Mouse (Mus musculus) limb, embryonic 14.5 days (tissue): ENCODE results near the gene Rnpep. TPM values are rescaled to one million over a fixed set of nuclear protein-coding genes. Genes with fewer than 3 reads are reported as not detected.
"Not testable (repeated sequence)": the region's sequence is repeated elsewhere in the genome, so short reads cannot be mapped to it uniquely, and the experiment has no call there.

Source experiments
- ATAC-seq: fragments of 200-750 bp; cut with Nextera tagmentation; 2 replicates; pipeline ENCODE4 v1.8.0; 2017; ENCODE audit warnings: low read depth, moderate number of reproducible peaks, moderate TSS enrichment; ENCODE audit not compliant: low FRiP score
- DNase-seq: peaks from one replicate; pipeline ENCODE4 v3.0.0-alpha.2; 2015; ENCODE audit warnings: low spot score
- H3K27ac ChIP-seq: fragments of 300-500 bp; sonication (generic); replicated peaks from 2 replicates; pipeline ENCODE4 v1.5.1; 2014; ENCODE audit warnings: low read depth, mild to moderate bottlenecking, low read length, moderate library complexity, mixed read lengths
- H3K27me3 ChIP-seq: fragments of 300-500 bp; sonication (generic); 2 replicates; pipeline ENCODE4 v1.6.1; 2014; ENCODE audit warnings: low read length, mixed read lengths; ENCODE audit not compliant: control insufficient read depth, insufficient read depth
- H3K36me3 ChIP-seq: fragments of 300-500 bp; sonication (generic); 2 replicates; pipeline ENCODE4 v1.6.1; 2014; ENCODE audit warnings: mild to moderate bottlenecking, low read length, moderate library complexity, mixed read lengths; ENCODE audit not compliant: control insufficient read depth, insufficient read depth
- H3K4me1 ChIP-seq: fragments of 300-500 bp; sonication (generic); 2 replicates; pipeline ENCODE4 v1.6.1; 2014; ENCODE audit warnings: antibody characterized with exemption, low read length, mixed read lengths; ENCODE audit not compliant: control insufficient read depth, insufficient read depth
- H3K4me2 ChIP-seq: fragments of 300-500 bp; sonication (generic); replicated peaks from 2 replicates; pipeline ENCODE4 v1.6.1; 2014; ENCODE audit warnings: low read depth, mild to moderate bottlenecking, low read length, moderate library complexity; ENCODE audit not compliant: severe bottlenecking
- H3K4me3 ChIP-seq: fragments of 300-500 bp; sonication (generic); replicated peaks from 2 replicates; pipeline ENCODE4 v1.5.1; 2014; ENCODE audit warnings: low read length
- H3K9ac ChIP-seq: fragments of 300-500 bp; sonication (generic); 2 replicates; pipeline ENCODE4 v1.6.1; 2014; ENCODE audit warnings: mild to moderate bottlenecking, low read depth, low read length, moderate library complexity; ENCODE audit not compliant: severe bottlenecking
- H3K9me3 ChIP-seq: fragments of 300-500 bp; sonication (generic); 2 replicates; pipeline ENCODE4 v1.6.1; 2016; ENCODE audit warnings: low read length; ENCODE audit not compliant: control insufficient read depth
- POLR2A ChIP-seq: fragments of 200-500 bp; IDR thresholded peaks from 2 replicates; pipeline ENCODE4 v1.8.0; 2012; ENCODE audit warnings: inconsistent platforms, mild to moderate bottlenecking, moderate library complexity, borderline replicate concordance; ENCODE audit not compliant: insufficient read depth, insufficient read length; ENCODE audit errors: extremely low read depth
- WGBS: fragments of 180-500 bp; shearing (Covaris S2); extraction: QIAGEN DNeasy Blood & Tissue Kit; methylation state at CpG from one replicate; pipeline ENCODE4 v1.1.7; 2014; 5-methylcytosine and 5-hydroxymethylcytosine counted together
- polyA plus RNA-seq, 2 experiments: library from polyadenylated mRNA; depleted of rRNA in 1 of 2; stranded (reverse) in 1 of 2; unstranded in 1 of 2; fragments of >200 nt; fragmentation: Nextera tagmentation in 1 of 2; extraction: Ambion mirVana in 1 of 2; gene quantifications; 2 replicates each; pipeline versions ENCODE4 v1.2.1 to v1.2.3; 2012 to 2014

Rnpep gene
- polyA plus RNA-seq, 2 experiments, result 39.4 to 77.0 TPM

DNA sequence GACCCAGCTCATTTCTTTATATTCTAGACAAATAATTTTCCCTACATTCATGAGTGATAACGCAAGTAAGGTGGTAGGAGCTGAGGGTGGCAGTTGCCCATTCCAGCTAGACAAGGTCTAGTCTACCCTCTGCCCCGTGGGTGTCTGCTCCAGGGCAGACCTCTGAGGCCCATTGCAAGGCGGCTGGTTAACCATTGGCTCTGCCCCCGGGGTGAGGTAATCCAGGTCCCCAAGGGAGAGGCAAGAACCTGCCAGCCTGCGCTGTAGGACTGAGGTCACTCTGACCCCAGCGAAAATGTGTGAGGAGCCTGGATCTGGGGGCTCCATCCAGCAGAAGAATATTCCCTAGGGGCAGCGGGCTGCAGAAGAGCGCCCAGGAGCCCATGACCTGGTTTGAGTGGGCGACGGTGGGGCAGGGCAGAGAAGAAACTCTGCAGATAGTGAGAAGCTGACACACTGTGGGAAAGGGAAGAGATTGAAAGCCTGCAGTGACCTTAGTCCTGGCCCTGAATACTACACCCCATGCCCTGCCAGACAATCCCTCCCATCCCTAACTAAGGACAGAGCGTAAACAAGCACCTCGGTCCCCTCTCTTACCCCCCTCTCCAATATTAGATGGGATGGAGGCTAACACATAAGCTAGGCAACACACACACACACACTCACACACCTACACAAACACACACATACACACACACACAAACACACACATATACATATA lies 46.6 kb downstream of the Rnpep start:
- no peak overlapping the region for H3K4me3 ChIP-seq
- TF ChIP-seq POLR2A, result no peak
- 72% methylated on average over 12 of the region's 12 CpGs for WGBS
- H3K36me3 ChIP-seq, result no peaks in the 10 kb centered on the region
- no peaks in the 10 kb centered on the region for H3K4me1 ChIP-seq
- no peak overlapping the region for H3K27ac ChIP-seq
- no peaks in the 10 kb centered on the region for H3K27me3 ChIP-seq
- no peak for ATAC-seq
- H3K9me3 ChIP-seq, result no peaks in the 10 kb centered on the region
- no peak for DNase-seq
- H3K9ac ChIP-seq, result no peak overlapping the region
- no peak overlapping the region for H3K4me2 ChIP-seq

DNA sequence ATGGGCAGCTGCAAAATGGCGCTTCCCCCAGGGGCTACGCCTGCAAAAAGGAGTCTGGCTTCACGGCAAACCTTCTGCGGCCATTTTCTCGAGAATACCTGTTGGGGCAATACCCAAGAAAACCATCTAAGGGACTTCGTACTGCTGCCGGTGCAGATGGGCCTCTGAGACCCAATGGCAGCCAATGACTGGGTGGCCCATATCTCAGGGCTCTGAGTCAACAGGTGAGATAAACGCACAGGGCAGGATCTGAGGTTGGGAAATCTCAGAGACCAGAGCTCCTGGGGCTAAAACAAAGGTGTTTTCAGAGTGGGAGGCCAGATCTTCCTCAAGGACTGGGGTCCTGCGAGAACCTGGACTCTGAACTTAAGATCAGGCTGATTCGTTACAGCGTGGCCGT lies 49.1 kb downstream of the Rnpep start:
- Histone ChIP-seq H3K27me3 (no peaks in the 10 kb centered on the region), H3K4me3 (no peak overlapping the region), H3K27ac (no peak overlapping the region), H3K9me3 (no peaks in the 10 kb centered on the region), H3K9ac (no peak overlapping the region), H3K4me1 (no peaks in the 10 kb centered on the region), H3K36me3 (no peaks in the 10 kb centered on the region), H3K4me2 (no peak overlapping the region)
- ATAC-seq, result no peak
- WGBS, result 88% methylated on average over 12 of the region's 12 CpGs
- TF ChIP-seq POLR2A, result no peak
- DNase-seq, result no peak

DNA sequence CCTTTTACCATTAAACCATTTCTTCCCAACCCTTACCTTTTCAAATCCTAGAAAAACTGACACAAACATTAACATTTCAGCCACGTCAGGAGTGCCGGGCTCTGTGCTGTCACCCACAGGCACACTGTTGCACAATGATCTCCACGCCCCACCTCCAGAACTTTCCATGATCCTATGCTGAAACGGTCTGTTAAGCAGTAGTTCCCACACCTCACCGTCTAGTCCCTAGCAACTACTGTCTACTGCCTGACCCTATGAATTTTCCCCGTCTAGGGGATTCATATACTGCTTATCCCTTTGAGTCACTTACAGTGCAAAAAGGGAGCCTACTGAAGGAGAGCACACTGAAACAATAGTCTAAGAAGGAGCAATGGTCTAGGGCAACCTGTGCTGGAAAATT lies 49.9 kb downstream of the Rnpep start:
- no peak for TF ChIP-seq POLR2A
- ATAC-seq (no peak), DNase-seq (no peak)
- WGBS, result 84% methylated on average over 6 of the region's 6 CpGs
- no peak overlapping the region for H3K9ac ChIP-seq
- no peaks in the 10 kb centered on the region for H3K4me1 ChIP-seq
- H3K9me3 ChIP-seq, result no peaks in the 10 kb centered on the region
- no peak overlapping the region for H3K4me3 ChIP-seq
- H3K27me3 ChIP-seq, result no peaks in the 10 kb centered on the region
- no peaks in the 10 kb centered on the region for H3K36me3 ChIP-seq
- no peak overlapping the region for H3K4me2 ChIP-seq
- no peak overlapping the region for H3K27ac ChIP-seq

DNA sequence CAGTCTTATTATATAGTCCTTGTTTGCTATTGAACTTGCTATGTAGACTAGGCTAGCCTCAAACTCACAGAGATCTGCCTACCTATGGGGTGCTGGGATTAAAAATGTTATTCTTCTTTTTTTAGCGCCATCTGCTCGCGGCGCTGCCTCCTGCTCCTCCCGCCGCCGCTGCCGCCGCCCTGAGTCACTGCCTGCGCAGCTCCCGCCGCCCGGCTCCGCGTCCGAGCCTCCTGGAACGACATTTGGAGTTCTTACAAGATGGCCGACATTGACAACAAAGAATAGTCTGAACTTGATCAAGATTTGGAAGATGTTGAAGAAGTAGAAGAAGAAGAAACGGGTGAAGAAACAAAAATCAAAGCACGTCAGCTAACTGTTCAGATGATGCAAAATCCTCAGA lies 52.0 kb downstream of the Rnpep start:
- not testable (repeated sequence) for ATAC-seq, H3K27ac ChIP-seq, H3K4me3 ChIP-seq, H3K36me3 ChIP-seq, H3K9ac ChIP-seq, H3K4me2 ChIP-seq, DNase-seq, H3K4me1 ChIP-seq, H3K9me3 ChIP-seq, H3K27me3 ChIP-seq
- 81% methylated on average over 20 of the region's 20 CpGs for WGBS

DNA sequence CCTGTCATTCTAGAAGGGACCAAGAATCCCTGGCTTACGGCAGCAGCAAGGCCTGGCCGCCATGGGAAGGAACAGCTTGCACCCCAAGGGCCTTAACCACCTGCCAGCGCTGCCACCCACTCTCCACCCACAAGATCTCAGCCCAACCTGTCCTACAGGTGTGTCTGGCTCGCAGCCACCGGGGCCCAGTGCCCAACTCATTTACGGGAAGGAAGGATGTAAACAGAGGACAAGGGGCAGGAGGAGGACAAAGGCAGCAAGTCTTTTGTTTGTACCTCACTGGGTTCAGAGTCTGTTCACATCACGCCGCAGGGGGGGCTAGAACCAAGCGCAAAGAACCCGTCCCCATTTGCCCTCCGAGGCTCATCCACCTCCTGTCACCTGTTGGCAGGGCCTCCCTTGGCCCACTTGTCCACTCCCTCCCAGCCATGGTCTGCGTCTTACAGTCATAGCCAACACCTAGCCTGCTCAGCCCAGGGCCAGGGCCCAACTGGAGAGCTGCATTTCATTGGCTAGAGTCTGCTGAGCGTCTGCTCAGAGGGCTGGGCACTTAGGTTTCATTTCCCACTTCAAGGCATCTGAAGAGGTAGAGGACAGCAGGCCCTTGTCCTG lies 56.4 kb downstream of the Rnpep start:
- Histone ChIP-seq H3K9ac (no peak overlapping the region), H3K36me3 (no peaks in the 10 kb centered on the region), H3K4me1 (0 out of 2 replicates have a peak, but pooled peaks cover 2% of the 10 kb centered on the region), H3K27me3 (no peaks in the 10 kb centered on the region), H3K9me3 (no peaks in the 10 kb centered on the region), H3K4me2 (no peak overlapping the region), H3K27ac (no peak overlapping the region), H3K4me3 (no peak overlapping the region)
- ATAC-seq (no peak), DNase-seq (no peak)
- WGBS, result 84% methylated on average over 13 of the region's 13 CpGs
- TF ChIP-seq POLR2A, result no peak
